Mouse (Mus musculus) intestine, embryonic 15.5 days (tissue): ENCODE results near the gene Rasgrp3. TPM values are rescaled to one million over a fixed set of nuclear protein-coding genes. Genes with fewer than 3 reads are reported as not detected.

Source experiments
- ATAC-seq: fragments of 200-750 bp; cut with Nextera tagmentation; 2 replicates; pipeline ENCODE4 v1.8.0; 2017; ENCODE audit warnings: moderate TSS enrichment, moderate library complexity
- H3K27ac ChIP-seq: fragments of 300-500 bp; sonication (generic); 2 replicates; pipeline ENCODE4 v1.5.1; 2015; ENCODE audit warnings: mild to moderate bottlenecking, inconsistent platforms
- H3K27me3 ChIP-seq: fragments of 300-500 bp; sonication (generic); replicated peaks from 2 replicates; pipeline ENCODE4 v1.6.1; 2015; ENCODE audit warnings: inconsistent platforms
- H3K36me3 ChIP-seq: fragments of 300-500 bp; sonication (generic); 2 replicates; pipeline ENCODE4 v1.6.1; 2015; ENCODE audit warnings: inconsistent platforms
- H3K4me1 ChIP-seq: fragments of 300-500 bp; sonication (generic); replicated peaks from 2 replicates; pipeline ENCODE4 v1.6.1; 2015; ENCODE audit warnings: inconsistent platforms
- H3K4me2 ChIP-seq: fragments of 300-500 bp; sonication (generic); replicated peaks from 2 replicates; pipeline ENCODE4 v1.6.1; 2015; ENCODE audit warnings: mild to moderate bottlenecking, inconsistent platforms
- H3K4me3 ChIP-seq: fragments of 300-500 bp; sonication (generic); replicated peaks from 2 replicates; pipeline ENCODE4 v1.5.1; 2015; ENCODE audit warnings: inconsistent platforms
- H3K9ac ChIP-seq: fragments of 300-500 bp; sonication (generic); 2 replicates; pipeline ENCODE4 v1.6.1; 2015; ENCODE audit warnings: inconsistent platforms
- H3K9me3 ChIP-seq: fragments of 300-500 bp; sonication (generic); 2 replicates; pipeline ENCODE4 v1.6.1; 2016; ENCODE audit warnings: inconsistent platforms
- WGBS: fragments of 180-500 bp; shearing (Covaris S2); methylation state at CpG from one replicate; pipeline ENCODE4 v1.1.7; 2015; 5-methylcytosine and 5-hydroxymethylcytosine counted together
- polyA plus RNA-seq: library from polyadenylated mRNA; unstranded; fragments of >200 nt; fragmentation: Nextera tagmentation; extraction: Ambion mirVana; gene quantifications from 2 replicates; pipeline ENCODE4 v1.2.1, GENCODE M21; 2015

The Rasgrp3 gene
- polyA plus RNA-seq, 1 experiment from 2014 or later: 13.3 TPM

DNA sequence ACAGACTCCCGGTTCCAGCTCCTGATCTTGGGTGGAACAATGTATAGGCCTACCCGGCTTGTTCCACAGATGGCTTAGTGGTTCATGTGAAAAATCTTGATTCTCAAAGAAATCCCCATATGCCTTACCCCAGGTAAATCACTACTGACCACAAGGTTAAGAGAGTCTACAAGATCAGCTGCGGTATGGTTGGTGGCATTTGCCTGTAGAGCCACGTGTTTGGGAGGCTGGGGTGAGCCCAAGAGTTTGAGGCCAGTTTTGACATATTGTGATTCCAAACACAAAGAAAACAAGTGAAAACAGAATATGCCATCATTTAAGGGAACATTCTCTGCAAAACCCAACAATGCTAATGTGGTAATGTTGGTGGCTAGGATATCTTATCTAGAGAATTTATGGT lies 99.9 kb downstream of the Rasgrp3 start:
- 89% methylated on average over 4 of the region's 4 CpGs for WGBS
- no peak overlapping the region for H3K9ac ChIP-seq
- H3K9me3 ChIP-seq: no peaks in the 10 kb centered on the region
- no peaks in the 10 kb centered on the region for H3K27me3 ChIP-seq
- H3K4me1 ChIP-seq: no peaks in the 10 kb centered on the region
- ATAC-seq: no peak
- H3K4me2 ChIP-seq: no peak overlapping the region
- peaks cover 3% of the 10 kb centered on the region; the same call in 1 of the 2 replicates for H3K36me3 ChIP-seq
- H3K27ac ChIP-seq: no peak overlapping the region
- no peak overlapping the region for H3K4me3 ChIP-seq

DNA sequence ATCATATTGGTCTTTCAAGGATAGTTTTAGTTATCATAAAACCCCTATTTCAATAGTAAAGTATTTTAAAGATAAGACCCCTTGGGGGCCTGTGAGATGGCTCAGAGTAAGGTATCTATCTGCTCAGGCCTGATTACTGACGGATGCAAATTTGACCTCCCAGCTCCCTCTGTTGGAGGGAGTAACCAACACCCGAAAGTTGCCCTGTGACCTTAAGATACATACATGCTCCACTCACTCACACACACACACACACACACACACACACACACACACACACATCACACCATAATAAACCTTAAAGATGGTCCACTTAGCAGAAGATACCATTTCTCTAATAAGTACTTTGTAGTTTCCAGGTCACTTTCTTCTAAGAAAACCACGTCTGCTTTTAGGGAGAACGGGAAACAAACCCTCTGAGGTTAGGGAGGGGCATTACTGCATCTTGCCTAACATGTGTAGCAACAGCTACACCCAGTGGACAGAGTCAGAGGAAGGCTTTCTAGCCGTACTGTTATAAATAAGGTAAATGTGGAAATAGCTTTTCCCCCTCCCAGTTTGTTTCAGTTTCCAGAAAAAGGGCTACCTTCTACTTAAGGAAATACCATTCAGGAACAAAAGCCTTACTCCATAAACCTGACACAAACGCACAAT lies 100.8 kb downstream of the Rasgrp3 start:
- ATAC-seq: 0 out of 2 replicates have a peak, but pooled peaks have one; percentile 48
- 25% methylated on average over 6 of the region's 6 CpGs for WGBS
- Histone ChIP-seq H3K9ac (no peak overlapping the region), H3K27ac (no peak overlapping the region), H3K4me3 (no peak overlapping the region), H3K27me3 (no peaks in the 10 kb centered on the region), H3K9me3 (no peaks in the 10 kb centered on the region), H3K36me3 (peaks cover 3% of the 10 kb centered on the region; the same call in 1 of the 2 replicates), H3K4me2 (no peak overlapping the region), H3K4me1 (no peaks in the 10 kb centered on the region)

DNA sequence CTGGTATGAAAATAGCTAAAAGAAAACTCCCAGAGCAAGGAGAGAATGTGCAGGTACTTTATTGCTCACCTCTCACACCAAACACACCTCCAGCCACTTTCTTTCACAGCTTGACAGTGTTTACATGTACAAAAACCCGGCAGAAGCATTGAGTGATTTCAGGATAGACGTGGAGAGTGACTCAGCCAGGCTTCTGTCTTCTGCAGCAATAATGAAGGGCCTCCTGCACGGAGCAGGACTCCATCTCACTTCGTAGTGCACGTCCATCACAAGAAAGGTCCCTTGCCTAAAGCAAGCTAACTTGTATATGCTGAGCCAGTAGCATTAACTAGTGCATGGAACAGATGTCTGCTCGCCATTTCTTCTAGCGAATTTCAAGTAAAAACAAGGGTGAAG lies 101.4 kb downstream of the Rasgrp3 start:
- whole genome bisulfite sequencing: 52% methylated on average over 7 of the region's 7 CpGs
- ATAC-seq: no peak
- Histone ChIP-seq H3K27me3 (no peaks in the 10 kb centered on the region), H3K9ac (no peak overlapping the region), H3K4me2 (no peak overlapping the region), H3K4me1 (no peaks in the 10 kb centered on the region), H3K9me3 (no peaks in the 10 kb centered on the region), H3K36me3 (peaks cover 3% of the 10 kb centered on the region; the same call in 1 of the 2 replicates), H3K4me3 (no peak overlapping the region), H3K27ac (no peak overlapping the region)

DNA sequence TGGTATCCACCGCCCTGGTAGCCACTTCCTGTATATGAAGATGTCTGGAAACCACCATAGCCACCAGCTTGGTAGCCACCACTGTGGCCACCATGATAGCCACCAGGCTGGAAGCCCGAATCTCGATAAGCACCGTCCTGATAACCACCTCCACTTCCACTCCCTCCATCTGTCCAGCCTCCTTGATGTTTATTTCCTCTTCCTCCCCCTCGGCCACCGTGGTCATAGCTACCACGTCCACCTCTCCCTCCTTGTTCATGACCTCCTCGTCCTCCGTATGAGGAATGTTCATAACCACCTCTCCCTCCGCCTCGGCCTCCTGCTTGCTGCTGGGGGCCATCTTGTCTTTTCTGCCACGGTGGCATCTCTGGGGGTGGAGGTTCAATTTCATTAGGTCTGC lies 102.7 kb downstream of the Rasgrp3 start:
- H3K4me2 ChIP-seq: no peak overlapping the region
- H3K9ac ChIP-seq: no peak overlapping the region
- H3K4me3 ChIP-seq: no peak overlapping the region
- H3K27me3 ChIP-seq: no peaks in the 10 kb centered on the region
- peaks cover 3% of the 10 kb centered on the region for H3K36me3 ChIP-seq
- no peaks in the 10 kb centered on the region for H3K4me1 ChIP-seq
- no peaks in the 10 kb centered on the region for H3K9me3 ChIP-seq
- WGBS: 74% methylated on average over 12 of the region's 12 CpGs
- no peak for ATAC-seq
- no peak overlapping the region for H3K27ac ChIP-seq

- H3K4me2 ChIP-seq: no peak overlapping the region
- no peaks in the 10 kb centered on the region for H3K27me3 ChIP-seq
- no peak overlapping the region for H3K27ac ChIP-seq
- H3K36me3 ChIP-seq: peaks cover 3% of the 10 kb centered on the region
- H3K9ac ChIP-seq: no peak overlapping the region
- no peaks in the 10 kb centered on the region for H3K9me3 ChIP-seq
- no peak overlapping the region for H3K4me3 ChIP-seq
- peak; percentile 86 for ATAC-seq
- H3K4me1 ChIP-seq: no peaks in the 10 kb centered on the region
- 44% methylated on average over 6 of the region's 6 CpGs for whole genome bisulfite sequencing
Measured at GRCm38 (mm10) chr17:75539130-75539529, 103.4 kb downstream of the Rasgrp3 start.

- Histone ChIP-seq H3K4me1 (no peaks in the 10 kb centered on the region), H3K27me3 (no peaks in the 10 kb centered on the region), H3K4me2 (no peak overlapping the region), H3K9me3 (no peaks in the 10 kb centered on the region), H3K9ac (no peak overlapping the region), H3K4me3 (no peak overlapping the region), H3K36me3 (peaks cover 3% of the 10 kb centered on the region), H3K27ac (no peak overlapping the region)
- WGBS: 66% methylated on average over 5 of the region's 5 CpGs
- ATAC-seq: no peak
Measured at GRCm38 (mm10) chr17:75539841-75540240, 104.1 kb downstream of the Rasgrp3 start.

DNA sequence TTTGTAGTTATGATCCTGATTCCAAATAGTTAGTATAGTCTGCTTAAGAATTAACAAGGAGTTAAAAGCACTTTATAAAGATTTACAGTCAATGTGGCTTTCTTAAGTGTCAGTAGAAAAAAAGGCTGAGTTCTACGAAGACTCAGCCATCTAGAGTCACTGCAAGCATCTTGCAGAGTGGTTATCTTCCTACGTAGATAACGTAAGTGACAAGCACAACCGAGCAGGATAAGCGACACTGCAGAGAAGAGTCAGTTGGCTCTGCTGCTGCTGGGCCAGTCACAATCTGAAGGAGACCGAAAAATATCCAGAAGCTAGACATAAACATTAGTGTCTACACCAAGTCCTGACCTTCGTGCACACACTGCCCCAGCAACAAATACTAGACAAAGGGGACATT lies 107.7 kb downstream of the Rasgrp3 start:
- H3K27ac ChIP-seq: no peak overlapping the region
- H3K4me2 ChIP-seq: no peak overlapping the region
- H3K9me3 ChIP-seq: no peaks in the 10 kb centered on the region
- H3K9ac ChIP-seq: no peak overlapping the region
- no peaks in the 10 kb centered on the region for H3K4me1 ChIP-seq
- H3K27me3 ChIP-seq: no peaks in the 10 kb centered on the region
- WGBS: 67% methylated on average over 7 of the region's 7 CpGs
- no peaks in the 10 kb centered on the region; the same call in 1 of the 2 replicates for H3K36me3 ChIP-seq
- no peak for ATAC-seq
- H3K4me3 ChIP-seq: no peak overlapping the region

DNA sequence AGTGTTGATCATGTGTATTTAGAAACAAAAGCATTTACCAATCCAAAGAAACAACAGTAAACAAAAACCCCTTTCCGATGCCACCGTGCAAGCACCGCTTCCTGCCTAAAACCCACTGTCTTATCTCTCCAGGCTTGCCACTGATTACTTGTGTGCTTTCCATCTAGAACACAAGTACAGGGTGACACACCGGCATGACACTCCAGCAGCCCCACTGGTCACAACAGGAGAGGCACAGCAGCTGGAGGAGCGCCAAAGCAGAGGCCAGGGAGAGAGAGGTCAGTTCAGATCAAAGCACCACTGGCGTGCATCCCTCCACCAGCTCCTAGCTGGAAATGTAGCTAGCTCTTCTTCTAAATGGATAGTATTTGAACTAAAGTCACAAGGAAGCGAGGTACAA lies 108.6 kb downstream of the Rasgrp3 start:
- no peak for ATAC-seq

GRCm38 (mm10) chr17:75550771-75551413 lies 115.2 kb downstream of the Rasgrp3 start:
- peak overlapping the region; percentile 81 for H3K4me2 ChIP-seq
- no peak overlapping the region for H3K27ac ChIP-seq
- peak; percentile 16 for ATAC-seq
- no peaks in the 10 kb centered on the region for H3K36me3 ChIP-seq
- 37% methylated on average over 11 of the region's 11 CpGs for WGBS
- H3K4me3 ChIP-seq: peak overlapping the region; percentile 88
- no peaks in the 10 kb centered on the region for H3K4me1 ChIP-seq
- H3K27me3 ChIP-seq: no peaks in the 10 kb centered on the region
- H3K9me3 ChIP-seq: no peaks in the 10 kb centered on the region
- peak overlapping the region; percentile 84 for H3K9ac ChIP-seq

More for the DNA sequence above, 108.6 kb downstream of the Rasgrp3 start:
- H3K9ac ChIP-seq: no peak overlapping the region
- H3K27me3 ChIP-seq: no peaks in the 10 kb centered on the region
- no peak overlapping the region for H3K4me2 ChIP-seq
- no peaks in the 10 kb centered on the region; the same call in 1 of the 2 replicates for H3K36me3 ChIP-seq
- no peak overlapping the region for H3K27ac ChIP-seq
- H3K4me1 ChIP-seq: no peaks in the 10 kb centered on the region
- WGBS: 85% methylated on average over 7 of the region's 7 CpGs
- H3K9me3 ChIP-seq: no peaks in the 10 kb centered on the region
- H3K4me3 ChIP-seq: no peak overlapping the region

GRCm38 (mm10) chr17:75551512-75552400 lies 116.1 kb downstream of the Rasgrp3 start, which contains the start of gene Fam98a:
Gene Fam98a (minus strand): TSS chr17:75551946.
- Histone ChIP-seq H3K9me3 (no peaks in the 10 kb centered on the region), H3K27ac (0 out of 2 replicates have a peak within 1 kb of the TSS, but pooled peaks have one; percentile 33), H3K27me3 (no peaks in the 10 kb centered on the region), H3K9ac (peak within 1 kb of the TSS; percentile 84), H3K4me2 (peak within 1 kb of the TSS; percentile 84), H3K4me3 (peak within 1 kb of the TSS; percentile 88), H3K36me3 (no peaks in the 10 kb centered on the region), H3K4me1 (no peaks in the 10 kb centered on the region)
- under 1% methylated on average over 55 of the region's 56 CpGs for WGBS
- peak; percentile 99 for ATAC-seq

DNA sequence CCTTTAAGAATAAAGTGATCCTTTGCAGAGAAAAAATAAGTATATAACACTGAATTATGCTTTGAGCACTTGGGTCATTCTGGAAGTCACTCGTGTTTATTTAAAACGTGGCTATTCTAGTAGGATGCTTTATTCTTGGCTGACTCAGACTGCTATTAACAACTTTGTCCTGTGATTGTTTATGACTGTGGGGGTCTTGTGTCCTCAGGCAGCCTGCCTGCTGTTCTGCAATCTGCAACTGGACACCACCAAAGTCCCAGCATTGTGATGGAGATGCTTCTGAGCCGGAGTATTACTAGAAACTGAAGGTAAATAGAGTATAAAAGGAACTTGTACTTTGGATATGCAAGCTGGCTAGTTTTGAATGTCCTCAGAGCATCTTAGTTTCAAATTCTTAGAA lies 121.3 kb downstream of the Rasgrp3 start:
- H3K4me1 ChIP-seq: no peaks in the 10 kb centered on the region
- H3K9ac ChIP-seq: no peak overlapping the region
- no peaks in the 10 kb centered on the region for H3K9me3 ChIP-seq
- H3K27ac ChIP-seq: no peak overlapping the region
- ATAC-seq: no peak
- no peaks in the 10 kb centered on the region for H3K36me3 ChIP-seq
- no peak overlapping the region for H3K4me3 ChIP-seq
- H3K27me3 ChIP-seq: no peaks in the 10 kb centered on the region
- 33% methylated on average over 3 of the region's 3 CpGs for WGBS
- no peak overlapping the region for H3K4me2 ChIP-seq

DNA sequence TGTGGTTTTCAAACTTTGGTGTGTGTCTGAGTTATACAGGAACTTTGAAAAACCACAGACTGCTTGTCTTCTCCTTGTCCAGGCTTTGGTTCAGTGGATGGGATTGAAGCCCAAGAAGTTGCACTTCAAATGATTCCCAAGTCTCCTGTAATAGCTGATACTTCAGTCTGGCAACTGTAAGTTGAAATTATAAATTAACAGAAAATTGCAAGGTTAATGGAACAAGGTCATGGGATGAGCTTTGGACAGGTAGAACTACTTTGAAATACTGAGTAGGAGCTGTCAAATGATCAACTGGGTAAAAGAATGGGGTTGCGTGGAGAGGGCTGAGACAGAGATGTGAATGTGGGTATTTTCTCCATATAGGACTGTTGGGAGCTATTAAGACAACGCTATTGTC lies 122.3 kb downstream of the Rasgrp3 start:
- H3K9me3 ChIP-seq: no peaks in the 10 kb centered on the region
- no peaks in the 10 kb centered on the region for H3K27me3 ChIP-seq
- WGBS: 87% methylated on average over 2 of the region's 2 CpGs
- no peaks in the 10 kb centered on the region for H3K36me3 ChIP-seq
- H3K4me1 ChIP-seq: no peaks in the 10 kb centered on the region
- no peak overlapping the region for H3K4me2 ChIP-seq
- no peak overlapping the region for H3K9ac ChIP-seq
- ATAC-seq: no peak
- H3K27ac ChIP-seq: no peak overlapping the region
- H3K4me3 ChIP-seq: no peak overlapping the region
